Mouse (Mus musculus): ENCODE measurements around the gene Srp9.

The Srp9 gene

DNA sequence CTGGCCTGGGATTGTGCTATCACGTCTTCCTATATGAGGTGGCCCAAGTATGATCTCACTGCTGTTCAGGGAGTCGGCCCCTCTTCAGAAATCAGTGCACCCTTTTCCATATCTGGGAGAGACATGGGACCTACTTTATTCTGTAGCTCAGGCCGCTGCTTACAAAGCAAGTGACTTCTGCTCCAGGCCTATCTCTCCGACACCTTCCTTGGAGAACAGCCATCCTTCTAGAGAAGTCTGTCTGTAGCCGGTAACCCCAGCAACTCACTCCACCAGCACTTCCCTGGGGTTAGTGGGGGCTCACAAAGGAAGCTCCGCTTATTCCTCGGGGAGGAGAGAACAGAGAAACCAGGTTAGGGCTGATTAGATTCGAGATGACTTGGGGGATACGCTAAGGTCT, 17.3 kb upstream of the Srp9 start:
- no peak for DNase-seq (ENCODE audit: low spot score)

DNA sequence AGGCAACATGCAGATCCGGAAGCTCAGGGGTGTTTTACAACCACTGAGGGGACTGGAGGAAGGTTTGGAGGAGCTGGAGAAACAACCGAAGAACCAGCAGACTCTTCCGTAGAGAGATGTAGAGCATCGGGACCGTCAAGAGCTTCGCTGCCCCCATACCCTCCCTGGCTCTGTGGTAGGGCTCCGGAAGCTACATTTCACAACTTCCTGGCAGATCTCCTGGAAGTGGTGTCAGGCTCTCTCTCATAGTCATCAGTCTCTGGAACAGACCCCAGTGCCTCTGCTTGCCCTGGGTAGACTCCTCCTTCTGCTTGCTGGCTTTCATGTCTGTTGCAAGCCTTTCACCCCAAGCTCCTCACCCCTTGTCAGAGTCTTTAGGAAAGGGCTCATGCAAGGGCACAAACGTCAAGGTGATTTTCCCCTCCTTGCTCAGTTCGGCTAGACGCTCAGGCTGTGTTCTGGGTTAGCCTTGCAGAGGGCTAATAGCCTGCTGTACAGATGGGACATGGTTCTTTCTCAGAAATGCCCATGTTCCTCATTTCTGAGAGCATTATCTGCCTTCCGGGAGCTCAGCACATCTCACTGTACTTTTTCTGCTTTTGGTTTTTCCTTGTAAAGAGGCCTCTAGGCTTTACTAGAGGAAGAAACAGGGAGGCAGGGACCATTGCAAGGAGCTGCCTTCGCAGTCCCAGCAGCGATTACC, 16.0 kb upstream of the Srp9 start:
- DNase-seq (ENCODE audit: low spot score), result no peak

DNA sequence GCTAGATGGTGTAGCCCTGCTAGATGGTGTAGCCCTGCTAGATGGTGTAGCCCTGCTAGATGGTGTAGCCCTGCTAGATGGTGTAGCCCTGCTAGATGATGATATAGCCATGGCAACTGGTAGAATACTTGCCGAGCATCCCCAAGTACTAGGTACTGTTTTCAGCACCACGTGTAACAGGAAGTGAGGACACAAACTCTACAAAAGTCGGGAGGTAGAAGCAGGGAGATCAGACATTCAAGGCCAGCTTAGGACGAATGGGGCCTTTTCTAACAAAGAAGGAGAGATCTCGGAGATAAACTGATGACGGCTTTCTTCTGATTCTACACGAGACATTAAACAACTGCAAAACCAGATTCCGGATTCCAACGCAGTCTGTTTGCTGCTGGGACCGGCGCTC, 14.4 kb upstream of the Srp9 start:
- DNase-seq (ENCODE audit: low spot score), result no peak

DNA sequence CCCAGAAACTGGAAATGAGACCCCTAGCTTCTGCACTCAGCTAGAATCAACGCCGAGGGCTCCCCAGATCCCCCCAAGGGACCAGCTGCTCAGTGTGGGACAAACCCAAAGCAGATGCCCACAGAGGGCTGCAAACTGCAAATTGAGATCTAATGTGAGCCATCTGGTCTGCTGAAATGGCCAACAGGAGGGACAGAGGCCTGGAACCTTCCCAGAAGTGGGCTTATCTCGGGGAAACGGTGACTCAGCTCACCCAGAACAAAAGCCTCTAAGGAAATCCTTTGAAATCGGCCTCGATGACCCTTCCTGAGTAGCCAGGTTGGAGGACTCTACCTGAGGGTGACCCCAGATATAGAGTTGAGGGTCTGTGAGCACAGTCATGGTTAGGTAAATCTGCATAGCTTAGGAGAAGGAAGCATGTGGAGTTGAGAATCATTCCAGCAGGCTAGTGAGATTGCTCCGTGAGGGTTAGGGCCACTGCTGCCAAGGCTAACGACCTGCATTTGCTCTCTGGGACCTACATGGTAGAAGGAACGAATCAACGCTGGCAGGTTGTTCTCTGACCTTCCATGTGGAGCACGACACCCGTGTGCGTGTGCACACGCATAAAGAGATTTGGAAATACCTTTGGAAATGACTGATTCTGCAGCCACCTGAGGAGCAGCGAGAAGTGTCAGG, 13.7 kb upstream of the Srp9 start:
- DNase-seq (ENCODE audit: low spot score), result no peak

DNA sequence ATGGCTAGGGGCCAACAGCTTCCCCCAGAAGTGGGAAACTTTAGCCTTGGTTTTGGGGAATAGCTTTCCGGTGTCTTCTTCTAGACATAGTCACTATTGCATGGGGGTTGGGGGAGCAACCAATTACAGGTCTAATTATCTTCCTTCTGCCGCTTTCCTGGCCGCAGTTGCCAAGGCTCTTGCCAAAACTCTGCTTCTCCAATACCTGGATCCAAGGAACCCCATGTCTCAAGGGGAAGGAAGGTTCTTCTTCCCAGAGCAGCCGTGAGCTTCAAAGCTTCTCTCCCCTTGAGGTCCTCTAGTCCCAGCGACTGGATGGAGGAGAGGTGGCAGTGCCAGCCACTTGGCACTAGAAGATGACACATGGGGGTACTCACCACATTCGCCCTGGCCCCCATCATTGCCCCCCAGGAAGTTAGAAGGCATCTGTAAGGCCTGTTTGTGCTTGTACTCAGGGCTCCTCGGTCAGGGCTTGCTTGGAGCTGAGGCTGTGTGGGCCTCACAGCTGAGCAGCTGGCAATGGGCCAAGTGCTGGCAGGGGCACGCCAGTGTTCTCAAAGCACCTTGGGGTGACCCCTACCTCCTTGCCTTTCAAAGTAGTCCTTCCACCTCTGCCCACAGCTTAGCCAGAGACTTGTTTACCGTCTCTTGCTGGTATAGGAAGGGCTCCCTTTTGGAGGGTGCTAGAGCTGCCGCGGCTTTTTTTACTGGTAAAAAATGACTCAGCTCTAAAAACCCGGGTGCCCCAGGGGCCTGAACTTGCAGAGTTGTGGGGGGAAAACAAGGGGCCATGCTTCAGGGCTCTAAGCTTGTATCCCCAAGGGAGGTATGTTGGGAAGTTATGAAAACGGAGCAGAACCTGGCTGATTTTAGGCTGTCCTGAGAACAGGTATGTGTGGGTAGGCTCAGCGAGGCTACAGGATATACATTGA, 12.9 kb upstream of the Srp9 start:
- DNase-seq (ENCODE audit: low spot score), result no peak

DNA sequence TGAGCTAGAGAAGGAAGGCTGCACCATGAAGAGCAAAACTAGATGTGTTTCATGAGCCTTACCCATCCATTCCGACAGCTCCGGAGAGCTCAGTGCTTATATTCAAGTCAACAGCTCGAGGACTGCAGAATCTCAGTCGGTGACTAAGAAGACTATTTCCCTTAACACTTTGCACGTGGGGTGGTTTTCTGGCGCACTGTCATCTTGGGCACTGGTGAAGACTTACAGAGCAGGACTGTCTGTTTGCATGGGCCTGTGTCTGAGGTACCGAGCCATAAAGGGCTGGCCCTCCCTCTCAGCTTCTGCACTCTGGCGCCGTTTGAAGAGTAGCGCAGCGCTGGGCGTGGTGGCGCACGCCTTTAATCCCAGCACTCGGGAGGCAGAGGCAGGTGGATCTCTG, 12.2 kb upstream of the Srp9 start:
- DNase-seq (ENCODE audit: low spot score), result no peak

DNA sequence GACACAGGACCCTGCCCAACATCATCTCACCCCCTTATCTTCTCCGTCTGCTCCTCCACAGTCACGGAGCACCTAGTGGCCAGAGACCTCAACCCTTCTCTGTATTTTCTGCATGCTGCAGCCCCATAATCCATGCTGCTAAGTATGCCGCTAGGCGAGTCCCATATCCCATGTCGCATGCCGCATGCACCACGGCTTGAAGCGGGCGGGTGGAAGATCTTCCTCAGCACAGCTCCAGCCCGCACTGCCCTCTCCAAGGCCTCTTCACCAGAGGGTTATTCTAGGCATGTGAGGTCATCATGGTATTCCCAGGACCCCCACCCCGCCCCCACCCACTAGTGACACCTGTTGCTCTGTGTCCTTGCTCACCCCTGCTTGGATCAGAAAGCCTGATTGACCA, 11.4 kb upstream of the Srp9 start:
- DNase-seq (ENCODE audit: low spot score), result no peak

DNA sequence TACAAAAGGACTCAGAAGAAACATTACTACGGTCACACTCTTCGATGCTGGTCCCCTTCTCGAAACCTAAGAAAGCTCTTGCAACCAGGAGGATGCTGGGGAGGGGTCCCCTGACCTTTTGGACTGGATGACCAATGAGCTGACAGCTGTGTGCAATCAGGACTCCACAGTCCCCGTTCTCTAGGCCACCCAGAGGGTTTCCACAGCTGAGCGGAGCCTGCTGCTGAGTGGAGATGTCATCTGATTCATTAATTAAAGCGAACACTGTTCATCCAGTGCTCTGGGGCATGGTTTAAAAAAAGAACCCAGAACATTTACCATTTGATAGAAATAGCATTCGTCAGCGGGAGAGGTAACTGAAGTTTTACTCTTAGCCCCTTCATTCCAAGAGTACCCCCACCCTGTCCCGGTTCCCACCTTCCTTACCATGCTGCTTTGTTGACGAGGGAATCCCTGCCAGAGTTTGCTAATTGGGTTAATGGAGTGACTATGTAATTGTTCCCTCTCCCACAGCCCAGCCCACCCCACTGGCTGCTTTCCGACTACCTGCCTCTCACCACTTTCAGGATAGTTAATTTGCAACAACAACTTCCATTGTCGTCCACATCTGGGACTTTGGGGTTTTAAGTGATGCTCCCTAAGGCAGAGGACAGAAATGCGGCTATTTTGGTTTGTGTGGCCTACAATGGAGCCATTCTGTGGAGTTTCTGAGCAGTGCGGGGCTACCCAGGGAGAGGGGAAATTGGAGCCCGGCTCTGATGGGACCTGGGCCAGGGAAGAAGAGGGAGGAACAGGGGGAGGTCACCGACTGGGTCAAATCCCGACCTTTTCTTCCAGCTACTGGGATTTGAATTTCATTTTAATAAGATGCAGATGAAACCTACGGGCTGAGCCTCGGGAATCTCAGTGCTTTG, 10.7 kb upstream of the Srp9 start:
- no peak for DNase-seq (ENCODE audit: low spot score)

DNA sequence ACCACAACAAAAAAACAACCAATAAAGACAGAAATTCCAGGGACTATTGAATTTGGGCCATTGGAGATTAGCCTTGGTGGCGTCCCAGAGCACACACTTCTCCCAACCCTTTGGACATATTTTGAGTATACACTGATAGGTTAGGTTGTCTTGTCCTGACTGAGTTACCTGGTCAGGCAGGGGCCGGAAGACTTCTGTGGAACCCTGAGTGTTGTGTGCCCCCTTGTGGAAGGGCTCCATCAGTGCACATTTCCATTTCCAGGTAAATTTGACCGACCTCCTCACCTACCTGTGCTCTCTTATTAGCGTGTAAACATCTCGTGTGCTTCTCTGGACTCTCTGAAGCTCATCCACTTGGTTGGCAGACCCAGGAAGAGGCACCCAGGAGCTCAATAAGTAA, 9.3 kb upstream of the Srp9 start:
- no peak for DNase-seq (ENCODE audit: low spot score)

DNA sequence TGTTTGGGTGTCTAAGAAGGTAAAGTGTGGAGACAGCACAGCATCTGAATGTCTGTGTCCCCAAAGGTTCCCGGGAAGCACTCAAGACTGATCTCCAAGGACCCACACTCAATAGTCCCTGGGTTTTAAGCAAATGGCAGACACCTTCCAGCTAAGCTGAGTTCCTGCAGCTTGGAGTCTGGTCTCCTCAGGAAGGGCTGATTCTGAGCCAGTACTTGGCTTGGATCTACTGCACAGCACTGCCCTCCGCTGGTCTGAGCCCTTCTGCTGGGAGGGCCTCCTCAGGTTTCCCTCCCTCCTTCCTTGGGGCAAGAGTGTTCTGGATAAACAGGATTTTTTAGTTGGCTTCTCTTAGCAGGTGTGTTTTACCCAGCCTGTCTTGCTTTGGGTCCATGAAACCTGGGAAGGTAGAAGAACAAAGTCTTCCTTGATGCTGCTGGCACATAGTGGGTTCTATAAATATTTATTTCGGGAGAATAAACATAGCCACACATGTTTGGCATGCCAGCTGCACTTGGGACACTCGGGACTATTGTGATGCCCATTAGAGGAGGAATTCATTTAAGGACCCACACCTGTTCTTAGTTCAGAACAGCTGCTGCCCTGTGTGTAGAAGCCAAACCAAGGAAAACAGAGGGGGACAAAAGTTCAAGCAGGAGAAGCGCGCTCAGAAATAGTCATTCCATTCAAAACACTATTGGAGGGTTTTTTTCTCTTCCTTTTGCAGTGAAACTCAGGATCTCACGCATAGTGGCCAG, 8.7 kb upstream of the Srp9 start:
- DNase-seq (ENCODE audit: low spot score), result no peak

DNA sequence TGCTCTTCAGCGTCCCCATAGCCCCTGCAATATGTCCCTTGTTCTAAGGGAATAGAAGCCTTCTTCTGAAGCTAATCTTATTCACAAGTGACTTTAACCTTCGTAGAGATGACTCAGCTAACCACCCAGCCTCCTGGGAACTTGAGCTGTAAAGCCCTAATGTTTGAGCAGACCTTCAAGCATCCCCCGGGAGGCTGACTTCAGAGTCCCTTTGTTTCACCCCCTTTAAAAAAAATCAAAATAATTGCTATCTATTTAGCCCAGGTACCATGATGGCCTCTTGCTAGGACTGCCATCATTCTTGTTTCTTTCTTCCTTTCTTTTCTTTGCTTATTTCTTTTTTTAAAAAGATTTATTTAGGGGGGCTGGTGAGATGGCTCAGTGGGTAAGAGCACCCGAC, 2.1 kb upstream of the Srp9 start:
- no peak for DNase-seq (ENCODE audit: low spot score)

DNA sequence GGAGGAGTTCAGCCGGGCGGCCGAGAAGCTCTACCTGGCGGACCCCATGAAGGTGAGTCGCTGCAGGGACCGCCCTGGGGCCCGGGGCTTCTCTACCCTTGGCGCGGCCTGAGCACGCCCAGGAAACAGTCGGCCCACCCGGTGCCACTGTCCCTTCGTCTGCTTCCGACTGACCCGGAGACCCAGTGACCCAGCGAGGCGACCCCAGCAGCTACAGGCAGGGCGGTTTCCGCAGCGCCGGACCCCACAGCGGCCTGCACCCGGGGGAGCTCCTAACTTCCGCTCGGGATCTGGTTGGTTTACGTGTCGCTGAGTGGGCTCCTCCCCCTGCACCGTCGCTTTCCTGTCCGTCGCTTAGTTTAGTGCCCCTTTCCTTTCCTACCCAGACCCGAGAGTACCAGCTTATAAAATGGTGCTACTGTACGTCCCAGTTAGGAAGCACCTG, 409 bp downstream of the Srp9 start:
- DNase-seq (ENCODE audit: low spot score), result peak; percentile 26

DNA sequence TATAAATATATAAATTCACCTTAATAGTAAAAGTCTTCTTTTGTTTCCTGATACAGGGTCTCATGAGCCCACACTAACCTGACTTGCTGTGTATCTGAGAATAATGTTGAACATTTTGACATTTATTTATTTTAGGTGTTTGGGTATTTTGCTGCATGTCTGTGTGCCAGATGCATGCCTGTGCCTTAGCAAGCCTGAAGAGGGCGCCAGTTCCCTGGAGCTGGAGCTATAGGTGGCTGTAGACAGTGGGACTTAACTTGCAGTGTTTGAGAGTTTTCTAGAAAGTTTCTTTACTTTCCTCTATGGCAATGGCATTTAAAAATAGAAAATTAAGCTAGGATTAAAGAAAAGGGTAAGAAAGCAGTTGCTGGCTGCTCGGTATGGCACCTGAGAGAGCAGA, 6.3 kb downstream of the Srp9 start:
- DNase-seq (ENCODE audit: low spot score), result no peak

DNA sequence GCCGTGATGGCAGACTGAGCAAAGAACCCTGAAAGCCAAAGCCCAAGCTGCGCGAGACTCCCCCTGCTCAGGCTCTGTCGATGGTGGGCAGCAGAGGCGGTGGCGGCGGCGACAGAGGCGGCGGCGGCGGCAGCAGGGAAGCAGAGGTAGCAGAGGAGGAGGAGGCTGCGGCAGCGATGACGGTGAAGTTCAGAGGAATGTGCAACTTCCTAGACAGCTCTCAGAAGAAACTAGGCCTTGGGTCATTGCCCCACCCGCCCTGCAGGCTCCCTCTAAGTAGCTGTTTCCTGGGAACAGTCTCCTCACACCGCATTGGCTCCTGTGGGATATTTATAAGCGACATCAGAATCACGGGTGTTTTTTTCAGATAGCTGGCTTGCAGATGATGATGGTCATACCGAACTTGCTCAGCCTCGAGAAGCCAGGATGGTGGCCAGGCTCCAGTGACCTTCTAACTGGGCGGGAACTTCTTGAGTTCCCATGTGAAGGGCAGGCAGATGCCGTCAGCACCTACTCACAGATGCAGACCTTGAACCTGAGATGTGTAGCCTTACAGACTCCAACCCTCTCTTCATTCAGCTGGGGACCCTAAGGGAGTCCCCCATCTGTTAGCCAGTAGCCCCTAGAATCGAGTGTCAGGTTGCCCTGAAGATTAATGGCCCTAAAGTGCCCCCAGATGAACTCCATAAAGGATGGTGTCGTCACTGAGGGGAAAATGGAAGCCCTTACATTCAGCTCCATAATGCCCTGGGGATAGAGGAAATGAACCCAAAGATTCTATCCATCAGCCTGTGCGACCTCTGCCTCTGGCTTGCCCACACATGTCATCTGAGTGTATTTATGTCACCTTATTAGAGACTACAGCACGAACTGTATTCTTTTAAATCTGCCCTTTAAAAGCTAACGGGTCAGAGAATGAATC, 12.9 kb downstream of the Srp9 start:
- DNase-seq (ENCODE audit: low spot score), result no peak

DNA sequence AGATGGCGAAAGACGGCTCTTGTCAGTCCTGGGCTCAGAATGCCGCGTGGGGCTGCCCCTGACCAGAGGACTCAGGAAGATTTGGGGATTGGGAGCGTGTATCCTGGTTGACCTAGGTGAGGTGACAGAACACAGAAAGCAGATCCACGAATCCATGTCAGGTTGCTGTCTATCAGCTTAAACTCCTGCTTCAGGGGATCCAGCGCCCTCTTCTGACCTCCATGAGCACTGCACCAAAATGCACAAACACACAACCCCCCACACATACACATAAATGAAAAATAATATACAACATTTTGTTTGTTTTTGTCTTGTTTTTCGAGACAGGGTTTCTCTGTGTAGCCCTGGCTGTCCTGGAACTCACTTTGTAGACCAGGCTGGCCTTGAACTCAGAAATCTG, 13.6 kb downstream of the Srp9 start:
- no peak for DNase-seq (ENCODE audit: low spot score)

DNA sequence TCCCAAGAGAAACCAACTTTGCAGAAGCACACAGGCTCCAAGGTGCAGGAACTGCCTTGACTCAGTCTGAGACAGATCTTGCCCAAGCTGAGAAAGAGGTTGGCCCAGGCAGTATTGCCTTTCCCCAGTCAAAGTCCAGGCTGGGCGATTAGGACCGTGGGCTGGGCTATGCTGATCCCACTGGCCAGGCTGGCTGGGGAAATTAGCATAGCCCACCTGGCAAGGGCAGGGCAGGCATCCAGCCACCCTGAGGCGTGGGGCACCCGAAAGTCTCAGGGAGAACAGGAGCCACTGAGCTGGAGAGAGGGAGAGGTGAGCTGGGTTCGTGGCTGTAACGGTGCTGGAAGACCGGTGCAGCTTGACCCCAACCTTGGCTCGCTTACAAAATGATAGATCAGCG, 15.4 kb downstream of the Srp9 start:
- no peak for DNase-seq (ENCODE audit: low spot score)

DNA sequence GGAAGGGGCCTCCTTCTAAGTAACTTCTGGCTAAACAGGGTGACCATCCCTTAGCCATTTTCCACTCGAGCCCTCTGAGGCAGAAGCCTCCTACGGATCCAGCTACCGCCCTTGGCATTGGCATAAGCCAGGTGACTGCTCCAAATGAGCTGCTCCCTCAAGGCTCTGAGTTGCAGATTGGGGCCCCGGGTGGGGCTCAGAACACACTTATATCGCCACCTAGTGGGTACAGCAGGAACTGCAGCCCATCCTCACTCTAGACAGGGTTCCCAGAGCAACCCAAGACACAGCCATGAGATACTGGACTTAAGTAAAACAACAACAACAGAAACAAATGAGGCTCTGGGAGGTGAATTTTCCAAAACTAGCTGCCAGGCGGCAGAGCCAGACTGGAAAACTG, 15.8 kb downstream of the Srp9 start:
- no peak for DNase-seq (ENCODE audit: low spot score)

DNA sequence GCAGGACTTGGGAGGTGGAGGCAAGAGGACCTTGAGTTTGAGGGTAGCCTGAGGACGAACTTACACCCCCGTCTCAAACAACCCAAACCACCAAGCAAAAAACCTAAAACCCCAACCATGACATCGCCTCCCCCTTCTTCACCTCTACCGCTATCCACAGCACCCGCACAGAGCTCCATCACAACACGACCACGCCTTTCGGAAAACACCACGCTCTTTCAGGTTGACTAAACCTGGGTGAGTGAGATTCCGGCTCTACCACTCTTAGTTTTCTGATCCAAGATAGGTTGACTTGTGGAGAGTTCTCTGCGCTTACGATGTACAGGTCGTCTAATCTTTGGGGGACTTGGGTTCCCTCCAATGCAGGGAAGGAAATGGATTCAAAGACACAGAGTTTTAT, 18.2 kb downstream of the Srp9 start:
- no peak for DNase-seq (ENCODE audit: low spot score)

DNA sequence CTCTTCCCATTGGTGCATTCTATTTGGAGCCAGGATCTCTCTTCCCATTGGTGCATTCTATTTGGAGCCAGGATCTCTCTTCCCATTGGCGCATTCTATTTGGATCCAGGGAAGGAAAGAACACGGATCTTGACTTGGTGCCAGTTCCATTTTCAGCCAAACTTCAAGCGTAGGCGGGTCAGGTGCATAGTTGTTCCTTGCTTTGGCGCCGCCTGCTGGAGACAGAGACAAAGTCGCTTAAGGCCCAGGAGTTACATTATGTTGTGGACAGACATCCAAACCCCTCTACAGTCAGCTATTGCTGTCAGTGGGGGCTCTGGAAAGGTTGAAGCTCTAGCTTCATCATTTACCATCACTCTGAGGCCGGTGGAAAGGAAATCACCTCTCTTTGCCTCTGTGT, 18.8 kb downstream of the Srp9 start:
- no peak for DNase-seq (ENCODE audit: low spot score)

DNA sequence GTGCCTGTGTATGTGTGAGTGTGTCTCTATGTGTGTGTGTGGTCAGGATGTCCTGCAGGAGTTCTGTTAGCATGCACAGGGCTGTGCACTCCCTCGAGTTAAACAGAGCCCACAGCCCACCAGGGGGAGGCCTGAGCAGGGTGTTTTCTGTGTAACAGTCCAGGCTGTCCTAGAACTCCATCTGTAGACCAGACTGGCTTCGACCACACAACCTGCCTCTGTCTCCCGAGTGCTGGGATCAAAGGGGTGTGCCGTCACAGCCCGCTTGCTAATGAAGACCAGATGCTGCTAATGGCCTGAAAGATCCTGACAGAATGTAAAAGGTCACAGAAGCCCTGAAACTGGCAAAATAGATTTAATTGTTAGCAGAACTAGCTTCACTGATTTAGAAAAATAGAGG, 21.0 kb downstream of the Srp9 start:
- no peak for DNase-seq (ENCODE audit: low spot score)

Data from urinary bladder, postnatal 10 days (tissue).